ENCODE assay signal across 9 mouse cellular contexts in genomic region chr11:60107449-60107848, GRCm38 (mm10). TPM values are rescaled to one million over a fixed set of nuclear protein-coding genes. Genes with fewer than 3 reads are reported as not detected.
A peak's percentile ranks its signal among the peaks of the same experiment; 100 is the strongest.
DNase-seq lines count a peak whose midpoint lies in the region; ATAC-seq and TF ChIP-seq lines count a peak whose summit lies in the region.
"Had no signal": no experiment of that assay in that cellular context is flagged by ENCODE, and none has a peak within 500 bp of the region (broad histone marks: within the 10 kb centered on the region; RNA-seq: fewer than 3 reads in every experiment).

No protein-coding gene starts in this region.

- TF ChIP-seq CTCF in thymus, adult 2 months (IDR thresholded peaks at IDR 0.05; ENCODE audit: borderline replicate concordance, control insufficient read depth, extremely low read depth, insufficient read depth, low read length, poor library complexity) = no peak

- 67% methylated on average over 3 of the region's 3 CpGs for WGBS in heart, embryonic 16.5 days
- WGBS in thymus, adult 2 months = 54% methylated on average over 3 of the region's 3 CpGs
- 72% methylated on average over 3 of the region's 3 CpGs for WGBS in limb, embryonic 15.5 days

- DNase-seq in heart, postnatal 14 days = no peak
- DNase-seq in thymus, adult 2 months = no peak
- DNase-seq in thymus, postnatal 10 days (ENCODE audit: low spot score in 2 of 2) = no peak
- DNase-seq in ovary, postnatal 36 days (ENCODE audit: low spot score) = no peak
- no peak for DNase-seq in cerebellum, postnatal 25 days
- DNase-seq in left cerebral cortex, adult 8-10 months (ENCODE audit: low spot score in 2 of 2) = no peak

- TF ChIP-seq POLR2A in thymus, adult 2 months (IDR thresholded peaks at IDR 0.05; ENCODE audit: control insufficient read depth, extremely low read depth, insufficient read depth, low read length, poor library complexity) = no peak

- H3K9ac ChIP-seq in heart, embryonic 16.5 days (ENCODE audit: low read length) = peak overlapping the region; percentile 26; the same call in 1 of the 2 replicates
- no peak overlapping the region for H3K9ac ChIP-seq in limb, embryonic 15.5 days

- H3K9me3 ChIP-seq in heart, embryonic 16.5 days (replicated peaks; ENCODE audit: control insufficient read depth, low read length) = no peaks in the 10 kb centered on the region
- no peaks in the 10 kb centered on the region for H3K9me3 ChIP-seq in limb, embryonic 15.5 days

- ATAC-seq in heart, embryonic 16.5 days (replicated peaks; ENCODE audit: extremely low read depth, insufficient read depth, low FRiP score) = no peak
- no peak for ATAC-seq in limb, embryonic 15.5 days (ENCODE audit: insufficient number of reproducible peaks, low FRiP score, low TSS enrichment, low read depth)
- ATAC-seq: activated CD4-positive, CD25-positive, alpha-beta regulatory T cell, adult 4 months had no signal

- H3K4me3 ChIP-seq in heart, embryonic 16.5 days (ENCODE audit: low read length) = no peak overlapping the region
- no peak overlapping the region for H3K4me3 ChIP-seq in thymus, adult 2 months (ENCODE audit: control insufficient read depth, insufficient read depth, low read length)
- no peak overlapping the region for H3K4me3 ChIP-seq in limb, embryonic 15.5 days

- H3K27me3 ChIP-seq in heart, embryonic 16.5 days (ENCODE audit: control insufficient read depth, insufficient read depth, low read length) = no peaks in the 10 kb centered on the region
- H3K27me3 ChIP-seq in thymus, adult 2 months (ENCODE audit: control insufficient read depth, insufficient read depth, low read length) = no peaks in the 10 kb centered on the region
- H3K27me3 ChIP-seq in limb, embryonic 15.5 days = no peaks in the 10 kb centered on the region

- H3K4me2 ChIP-seq in heart, embryonic 16.5 days (ENCODE audit: low read depth, low read length) = peak overlapping the region; percentile 78; the same call in 1 of the 2 replicates
- H3K4me2 ChIP-seq in limb, embryonic 15.5 days = peak overlapping the region; percentile 69; the same call in 1 of the 2 replicates

- peak overlapping the region; percentile 98 for H3K27ac ChIP-seq in heart, embryonic 16.5 days (ENCODE audit: low read length)
- peak overlapping the region; percentile 45 for H3K27ac ChIP-seq in thymus, adult 2 months (ENCODE audit: control insufficient read depth, insufficient read depth, low read length)
- peak overlapping the region; percentile 97; the same call in 1 of the 2 replicates for H3K27ac ChIP-seq in limb, embryonic 15.5 days

- H3K4me1 ChIP-seq in heart, embryonic 16.5 days (ENCODE audit: control insufficient read depth, insufficient read depth, low read length) = peaks cover 70% of the 10 kb centered on the region
- H3K4me1 ChIP-seq in thymus, adult 2 months (replicated peaks; ENCODE audit: control insufficient read depth, insufficient read depth, low read length) = peaks cover 60% of the 10 kb centered on the region
- H3K4me1 ChIP-seq in limb, embryonic 15.5 days = peaks cover 67% of the 10 kb centered on the region

- H3K36me3 ChIP-seq in heart, embryonic 16.5 days (ENCODE audit: control insufficient read depth, insufficient read depth) = no peaks in the 10 kb centered on the region
- H3K36me3 ChIP-seq in thymus, adult 2 months (ENCODE audit: control insufficient read depth, insufficient read depth, low read length) = no peaks in the 10 kb centered on the region
- H3K36me3 ChIP-seq in limb, embryonic 15.5 days = no peaks in the 10 kb centered on the region

- intact Hi-C loops in heart, postnatal 14 days (cut with DNase I) = no loop called here

RNA-seq across cellular contexts. Expression of gene Rai1, which starts 2.6 kb away (rescaled TPM):
- polyA plus RNA-seq in heart, embryonic 16.5 days (2015; fragmentation: Nextera tagmentation; extraction: Ambion mirVana) = 15.7 TPM in 2 replicates
- total RNA-seq in heart, postnatal 14 days (2021) = 10 to 100 TPM; 32.6 to 33.1 TPM
- 205 and 240 TPM in 2 replicates for polyA plus RNA-seq in thymus, adult 2 months (2012; rRNA removed)
- 18.9 and 22.6 TPM in 2 replicates for polyA plus RNA-seq in limb, embryonic 15.5 days (2015; fragmentation: Nextera tagmentation; extraction: Ambion mirVana)
- 10 to 100 TPM; 69.5 to 78.3 (median 71.5) TPM for total RNA-seq in left cerebral cortex, adult 8-10 months (2022)

Comparison
In these comparisons a context has a peak if more than half of its experiments do, and no peak if none do; other contexts are left out.
1. H3K27ac ChIP-seq: peak in every context shown above with its lines; median percentile 98 in heart, embryonic 16.5 days; 97 in limb, embryonic 15.5 days; 45 in thymus, adult 2 months.